9 mouse cellular contexts compared by ENCODE assay signal in the genomic region with DNA sequence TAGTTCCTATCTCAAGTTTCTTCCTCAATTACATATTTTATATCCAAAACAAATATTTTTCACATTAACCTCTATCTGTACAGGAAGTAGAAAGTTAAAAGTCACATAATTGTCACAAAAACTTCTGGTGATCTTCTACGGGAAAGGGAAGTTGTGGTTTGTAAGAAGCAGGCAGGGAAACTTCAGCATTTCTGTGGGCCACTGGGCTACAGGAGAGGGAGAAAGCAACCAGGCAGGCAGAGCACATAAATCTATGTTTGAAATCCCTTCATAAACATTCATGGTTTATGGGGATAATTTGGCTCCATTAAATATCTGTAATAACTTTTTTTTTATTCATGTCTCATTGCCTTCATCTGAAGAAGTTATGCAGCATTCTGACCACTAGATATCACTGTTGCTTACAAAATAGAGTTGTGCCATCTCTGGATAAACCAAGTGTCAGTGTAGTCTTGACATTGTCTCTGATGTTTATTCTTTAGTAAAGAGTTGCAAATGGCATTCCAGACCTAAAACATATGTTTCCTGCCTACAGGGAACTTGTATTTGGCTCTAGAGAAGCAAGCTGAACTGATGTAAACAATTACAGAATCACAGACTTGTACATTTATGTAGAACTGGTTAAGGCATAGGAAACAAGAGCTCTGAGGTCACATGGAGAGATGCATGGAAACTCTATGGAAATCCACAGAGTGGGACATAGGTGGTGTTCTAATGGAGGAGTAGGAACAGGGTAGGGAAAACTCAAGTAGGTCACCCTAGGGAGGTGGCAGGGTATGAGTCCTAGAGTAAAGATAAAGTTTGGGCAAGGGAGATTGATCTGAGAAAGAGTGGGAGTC. TPM values are rescaled to one million over a fixed set of nuclear protein-coding genes. Genes with fewer than 3 reads are reported as not detected.
DNase-seq lines count a peak whose midpoint lies in the region; TF ChIP-seq lines count a peak whose summit lies in the region.
"Had no signal": no experiment of that assay in that cellular context is flagged by ENCODE, and none has a peak within 500 bp of the region (broad histone marks: within the 10 kb centered on the region; RNA-seq: fewer than 3 reads in every experiment).

No protein-coding gene starts in this region.

- H3K27ac ChIP-seq in left cerebral cortex, adult 2 months = no peak overlapping the region

- DNase-seq in cerebellum, adult 8-10 months = peak; percentile 0
- no peak for DNase-seq in cerebellum, adult 18-20 months
- DNase-seq in left cerebral cortex, adult 2 months (ENCODE audit: extremely low spot score in 1 of 2, low spot score in 2 of 2) = no peak
- DNase-seq in left cerebral cortex, adult 18-20 months (ENCODE audit: low spot score in 2 of 2) = no peak
- peak; percentile 42 for DNase-seq in brain, embryonic 14.5 days (ENCODE audit: low read depth)
- peak; percentile 6 for DNase-seq in mesoderm, embryonic 11.5 days (ENCODE audit: low read depth, low spot score)
- no peak for DNase-seq in spleen, adult 18-20 months
- DNase-seq in frontal cortex, postnatal 14 days (ENCODE audit: low spot score in 2 of 2) = no peak

- intact Hi-C loops in left cerebral cortex, adult 2 months (cut with DNase I) = loop anchor here (1.0 to 5.0 kb wide), 3 partner anchors 333 to 987 kb away; no protein-coding TSS in a partner anchor

- no peak for TF ChIP-seq POLR2A in brain, embryonic 14.5 days (IDR thresholded peaks at IDR 0.05; ENCODE audit: borderline replicate concordance, extremely low read depth, insufficient read depth, insufficient read length, poor library complexity, severe bottlenecking)

- H3K4me3 ChIP-seq in left cerebral cortex, adult 2 months = no peak overlapping the region

- peak; percentile 71 for TF ChIP-seq CTCF in left cerebral cortex, adult 2 months (IDR thresholded peaks at IDR 0.05)
- no peak for TF ChIP-seq CTCF in brain, embryonic 14.5 days (IDR thresholded peaks at IDR 0.05; ENCODE audit: borderline replicate concordance, extremely low read depth, insufficient read depth, insufficient read length)

RNA-seq across cellular contexts. Expression of a gene that starts 28.3 kb away (rescaled TPM):
- not detected for total RNA-seq in left cerebral cortex, adult 2 months (2021)
- not detected for total RNA-seq in left cerebral cortex, adult 18-20 months (2021)
- not detected in 2 replicates for polyA plus RNA-seq in brain, embryonic 14.5 days (2012; rRNA removed)
- polyA plus RNA-seq: forebrain, embryonic 11.5 days had no signal

Comparison
In these comparisons a context has a peak if more than half of its experiments do, and no peak if none do; other contexts are left out.
1. DNase-seq: peak in cerebellum, adult 8-10 months (single experiment), brain, embryonic 14.5 days (single experiment) and mesoderm, embryonic 11.5 days (single experiment); none in cerebellum, adult 18-20 months (0 of 2), left cerebral cortex, adult 2 months (0 of 2), left cerebral cortex, adult 18-20 months (0 of 2), spleen, adult 18-20 months (0 of 2) and frontal cortex, postnatal 14 days (0 of 2).